In genomic region chr16:30070771-30071191, GRCm38 (mm10) we compare ENCODE assay signal across 9 mouse cellular contexts. TPM values are rescaled to one million over a fixed set of nuclear protein-coding genes. Genes with fewer than 3 reads are reported as not detected.
A peak's percentile ranks its signal among the peaks of the same experiment; 100 is the strongest.
DNase-seq lines count a peak whose midpoint lies in the region; ATAC-seq and TF ChIP-seq lines count a peak whose summit lies in the region.
"Had no signal": no experiment of that assay in that cellular context is flagged by ENCODE, and none has a peak within 500 bp of the region (broad histone marks: within the 10 kb centered on the region; RNA-seq: fewer than 3 reads in every experiment).

No protein-coding gene starts in this region.

- intact Hi-C loops in gastrocnemius, postnatal 14 days (cut with DNase I; ENCODE audit: low total_unique reads) = loop anchor here (5.0 kb wide), 1 partner anchor 117 kb away; no protein-coding TSS in a partner anchor

- peak overlapping the region; percentile 78 for H3K9ac ChIP-seq in heart, embryonic 14.5 days (ENCODE audit: low read length)
- peak overlapping the region; percentile 64 for H3K9ac ChIP-seq in CH12.LX (ENCODE audit: insufficient read depth, low read depth)
- H3K9ac ChIP-seq in hindbrain, embryonic 16.5 days (ENCODE audit: low read depth, low read length) = peak overlapping the region; percentile 75

- in situ Hi-C loops in CH12.LX (cut with MboI; ENCODE audit: low pct_ligation_motif_present, low pct_unique_long_range_greater_than_20kb, low sequenced_read_pairs) = no loop called here

- no peak for DNase-seq in heart, adult 8-10 months (ENCODE audit: low spot score)
- DNase-seq in CH12.LX (ENCODE audit: extremely low read depth) = peak; percentile 17
- peak; percentile 54 to 63 for DNase-seq in cerebellum, postnatal 25 days
- DNase-seq in midbrain, embryonic 10.5 days (ENCODE audit: low spot score) = no peak
- DNase-seq in ovary, postnatal 14 days (ENCODE audit: low spot score) = no peak
- DNase-seq in gastrocnemius, postnatal 14 days = no peak

- no peak; the same call in 1 of the 2 replicates for ATAC-seq in heart, embryonic 14.5 days (ENCODE audit: insufficient number of reproducible peaks, insufficient read depth, low FRiP score, low read depth)
- ATAC-seq in hindbrain, embryonic 16.5 days = peak; percentile 19

- H3K36me3 ChIP-seq in heart, embryonic 14.5 days (ENCODE audit: control insufficient read depth, insufficient read depth, low read length) = no peaks in the 10 kb centered on the region
- no peaks in the 10 kb centered on the region for H3K36me3 ChIP-seq in CH12.LX (replicated peaks in 1 of 2; ENCODE audit: control insufficient read depth in 1 of 2, insufficient read depth in 1 of 2, low read length in 1 of 2)
- H3K36me3 ChIP-seq in hindbrain, embryonic 16.5 days (ENCODE audit: control insufficient read depth, insufficient read depth, low read length) = no peaks in the 10 kb centered on the region
- peaks cover 4% of the 10 kb centered on the region; the same call in 1 of the 2 replicates for H3K36me3 ChIP-seq in midbrain, embryonic 10.5 days

- no peaks in the 10 kb centered on the region for H3K9me3 ChIP-seq in heart, embryonic 14.5 days (ENCODE audit: control insufficient read depth, low read length)
- H3K9me3 ChIP-seq in CH12.LX (replicated peaks; ENCODE audit: low read length) = no peaks in the 10 kb centered on the region
- H3K9me3 ChIP-seq in hindbrain, embryonic 16.5 days (ENCODE audit: control insufficient read depth, low read length) = no peaks in the 10 kb centered on the region
- H3K9me3 ChIP-seq in midbrain, embryonic 10.5 days (replicated peaks) = no peaks in the 10 kb centered on the region

- H3K4me1 ChIP-seq in heart, embryonic 14.5 days (ENCODE audit: control insufficient read depth in 2 of 2, insufficient read depth in 2 of 2, low read length in 2 of 2) = peaks cover 19 to 27% of the 10 kb centered on the region in 2 experiments
- peaks cover 3 to 49% of the 10 kb centered on the region in 2 experiments for H3K4me1 ChIP-seq in CH12.LX (ENCODE audit: control insufficient read depth in 1 of 2, insufficient read depth in 2 of 2)
- peaks cover 34% of the 10 kb centered on the region for H3K4me1 ChIP-seq in hindbrain, embryonic 16.5 days (ENCODE audit: control insufficient read depth, insufficient read depth, low read depth, low read length)
- peaks cover 52% of the 10 kb centered on the region for H3K4me1 ChIP-seq in midbrain, embryonic 10.5 days

- peak; percentile 23 for TF ChIP-seq RAD21 in CH12.LX (IDR thresholded peaks at IDR 0.05; ENCODE audit: low read depth, low read length)

- H3K4me3 ChIP-seq in heart, embryonic 14.5 days (ENCODE audit: control insufficient read depth in 1 of 2, insufficient read depth in 1 of 2, low read depth in 1 of 2, low read length in 2 of 2) = peak overlapping the region; percentile 48 to 52
- H3K4me3 ChIP-seq in CH12.LX (replicated peaks in 1 of 3; ENCODE audit: low read depth in 2 of 3, low read length in 2 of 3, poor library complexity in 1 of 3) = peak overlapping the region in 2 of 3 experiments; percentile 3 to 35
- H3K4me3 ChIP-seq in hindbrain, embryonic 16.5 days (ENCODE audit: low read length) = peak overlapping the region; percentile 53
- peak overlapping the region; percentile 61 for H3K4me3 ChIP-seq in midbrain, embryonic 10.5 days

- TF ChIP-seq POLR2A in CH12.LX (IDR thresholded peaks at IDR 0.05; ENCODE audit: low read depth, low read length) = no peak

- peak in 1 of 2 experiments; percentile 42; a peak in 2 of 4 replicates for TF ChIP-seq CTCF in CH12.LX (conservative IDR thresholded peaks at IDR 0.05 in 1 of 2, IDR thresholded peaks at IDR 0.05 in 1 of 2; ENCODE audit: low read depth in 2 of 2, low read length in 2 of 2)

- no peaks in the 10 kb centered on the region for H3K79me2 ChIP-seq in CH12.LX (replicated peaks; ENCODE audit: control insufficient read depth, extremely low read depth, insufficient read depth, poor library complexity, severe bottlenecking)

- peak overlapping the region; percentile 86 for H3K4me2 ChIP-seq in heart, embryonic 14.5 days (ENCODE audit: low read length)
- peak overlapping the region; percentile 88 for H3K4me2 ChIP-seq in CH12.LX (ENCODE audit: insufficient read depth, low read depth, poor library complexity, severe bottlenecking)
- H3K4me2 ChIP-seq in hindbrain, embryonic 16.5 days (ENCODE audit: low read length) = peak overlapping the region; percentile 93

- no peak for TF ChIP-seq EP300 in CH12.LX (IDR thresholded peaks at IDR 0.05; ENCODE audit: low read length)

- H3K27me3 ChIP-seq in heart, embryonic 14.5 days (ENCODE audit: control insufficient read depth, insufficient read depth, low read length) = no peaks in the 10 kb centered on the region
- peaks cover 57% of the 10 kb centered on the region for H3K27me3 ChIP-seq in CH12.LX (replicated peaks)
- peaks cover 22% of the 10 kb centered on the region for H3K27me3 ChIP-seq in hindbrain, embryonic 16.5 days (replicated peaks; ENCODE audit: control insufficient read depth, insufficient read depth, low read length)
- H3K27me3 ChIP-seq in midbrain, embryonic 10.5 days (ENCODE audit: low read depth, poor library complexity, severe bottlenecking) = peaks cover 74% of the 10 kb centered on the region

- dilution Hi-C loops in CH12.LX (cut with MboI; ENCODE audit: extremely low pct_ligation_motif_present, extremely low pct_unique_long_range_greater_than_20kb, low sequenced_read_pairs) = no loop called here

- WGBS in heart, embryonic 14.5 days = 10% methylated on average over 12 of the region's 12 CpGs
- 3% methylated on average over 12 of the region's 12 CpGs for WGBS in hindbrain, embryonic 16.5 days
- WGBS in midbrain, embryonic 10.5 days = 2% methylated on average over 12 of the region's 12 CpGs

- H3K27ac ChIP-seq in heart, embryonic 14.5 days (replicated peaks in 1 of 2; ENCODE audit: control insufficient read depth in 1 of 2, insufficient read depth in 1 of 2, low read depth in 2 of 2, low read length in 2 of 2) = peak overlapping the region; percentile 93
- H3K27ac ChIP-seq in CH12.LX (ENCODE audit: insufficient read depth, low read depth) = no peak overlapping the region
- H3K27ac ChIP-seq in hindbrain, embryonic 16.5 days (ENCODE audit: low read depth, low read length) = peak overlapping the region; percentile 66
- H3K27ac ChIP-seq in midbrain, embryonic 10.5 days (replicated peaks) = peak overlapping the region; percentile 89
- H3K27ac ChIP-seq: macrophage had no signal

TF ChIP-seq in CH12.LX, 34 proteins besides CTCF, POLR2A, EP300 and RAD21:
- TF ChIP-seq USF1 (IDR thresholded peaks at IDR 0.05; ENCODE audit: low read depth, low read length) (no peak), SIN3A (IDR thresholded peaks at IDR 0.05; ENCODE audit: low read length) (no peak), NELFE (IDR thresholded peaks at IDR 0.05; ENCODE audit: low read depth, low read length) (no peak), ETS1 (conservative IDR thresholded peaks at IDR 0.05; ENCODE audit: low read depth, low read length) (no peak), ZC3H11A (IDR thresholded peaks at IDR 0.05; ENCODE audit: low read depth, low read length) (no peak), MAFK (IDR thresholded peaks at IDR 0.05; ENCODE audit: insufficient replicate concordance, low read length) (no peak), RCOR1 (conservative IDR thresholded peaks at IDR 0.05; ENCODE audit: low read depth, low read length) (0 out of 2 replicates have a peak, but pooled peaks have one; percentile 21), TCF12 (IDR thresholded peaks at IDR 0.05; ENCODE audit: low read depth, low read length) (0 out of 2 replicates have a peak, but pooled peaks have one; percentile 23), MEF2A (IDR thresholded peaks at IDR 0.05; ENCODE audit: borderline replicate concordance, low read depth, low read length) (no peak), ZKSCAN1 (IDR thresholded peaks at IDR 0.05; ENCODE audit: borderline replicate concordance, low read depth, low read length) (peak; percentile 78), SMC3 (IDR thresholded peaks at IDR 0.05; ENCODE audit: low read depth, low read length) (peak; percentile 24; the same call in 1 of the 2 replicates), CHD2 (IDR thresholded peaks at IDR 0.05; ENCODE audit: low read length) (no peak), JUN (IDR thresholded peaks at IDR 0.05; ENCODE audit: insufficient read depth, low read depth, low read length) (no peak)

RNA-seq across cellular contexts. Expression of gene Hes1, which starts 6.6 kb away (rescaled TPM):
- polyA plus RNA-seq in heart, embryonic 14.5 days (2014; fragmentation: Nextera tagmentation; extraction: Ambion mirVana) = 23.1 and 25.4 TPM in 2 replicates
- total RNA-seq in heart, adult 8-10 months (2022) = 10 to 100 TPM; 17.9 to 29.6 (median 23.7) TPM
- total RNA-seq in CH12.LX (2012; rRNA removed) = 3.4 and 3.6 TPM in 2 replicates
- 1.4 and 2.4 TPM in 2 replicates for total RNA-seq in CH12.LX (2014; rRNA removed)
- polyA plus RNA-seq in CH12.LX (2012; ENCODE audit: insufficient read length, low read depth) = 0.53 and 1.6 TPM in 2 replicates
- polyA plus RNA-seq in hindbrain, embryonic 16.5 days (2015; fragmentation: Nextera tagmentation; extraction: Ambion mirVana) = 8.4 and 8.5 TPM in 2 replicates
- 32.2 and 42.5 TPM in 2 replicates for polyA plus RNA-seq in midbrain, embryonic 10.5 days (2016; fragmentation: Nextera tagmentation; extraction: Ambion mirVana)
- 10 to 100 TPM; 19.0 to 19.4 TPM for total RNA-seq in gastrocnemius, postnatal 14 days (2021)
- polyA plus RNA-seq: macrophage had no signal

Comparison
In these comparisons a context has a peak if more than half of its experiments do, and no peak if none do; other contexts are left out.
1. DNase-seq: peak in CH12.LX (single experiment) and cerebellum, postnatal 25 days (2 of 2); none in heart, adult 8-10 months (single experiment), midbrain, embryonic 10.5 days (single experiment), ovary, postnatal 14 days (single experiment) and gastrocnemius, postnatal 14 days (single experiment).
2. Peak in every context shown above with its lines, with median percentiles within 50 percentile points of each other: H3K4me2 ChIP-seq, H3K4me3 ChIP-seq and H3K9ac ChIP-seq.